23 mouse cellular contexts compared by ENCODE assay signal in genomic region chr11:53624124-53624523, GRCm38 (mm10). TPM values are rescaled to one million over a fixed set of nuclear protein-coding genes. Genes with fewer than 3 reads are reported as not detected.
"Had no signal": no experiment of that assay in that cellular context is flagged by ENCODE, and none has a peak within 500 bp of the region (broad histone marks: within the 10 kb centered on the region; RNA-seq: fewer than 3 reads in every experiment).

No protein-coding gene starts in this region.

- H3K4me1 ChIP-seq: limb, embryonic 15.5 days; lung, embryonic 15.5 days; neural tube, embryonic 15.5 days; stomach, embryonic 15.5 days had no signal

- DNase-seq: kidney, adult 18-20 months; kidney, postnatal 10 days; kidney, postnatal 4 days; lung, postnatal 4 days; midbrain, embryonic 14.5 days; right cerebral cortex, adult 18-20 months; right cerebral cortex, postnatal 25 days; thymus, adult 18-20 months; thymus, postnatal 14 days had no signal

- H3K4me3 ChIP-seq: left cerebral cortex, adult 2 months; limb, embryonic 15.5 days; liver, embryonic 15.5 days; lung, embryonic 15.5 days; midbrain, embryonic 10.5 days; myocyte; neural tube, embryonic 15.5 days; stomach, embryonic 15.5 days had no signal

- H3K36me3 ChIP-seq: limb, embryonic 15.5 days; liver, embryonic 15.5 days; lung, embryonic 15.5 days; midbrain, embryonic 10.5 days; neural tube, embryonic 15.5 days; stomach, embryonic 15.5 days had no signal

- H3K27me3 ChIP-seq: limb, embryonic 15.5 days; liver, embryonic 15.5 days; lung, embryonic 15.5 days; neural tube, embryonic 15.5 days; stomach, embryonic 15.5 days had no signal

- H3K9ac ChIP-seq: limb, embryonic 15.5 days; liver, embryonic 15.5 days; lung, embryonic 15.5 days; neural tube, embryonic 15.5 days; stomach, embryonic 15.5 days had no signal

- H3K9me3 ChIP-seq: limb, embryonic 15.5 days; liver, embryonic 15.5 days; lung, embryonic 15.5 days; midbrain, embryonic 10.5 days; neural tube, embryonic 15.5 days; stomach, embryonic 15.5 days had no signal

- H3K27ac ChIP-seq: left cerebral cortex, adult 2 months; limb, embryonic 15.5 days; liver, embryonic 15.5 days; lung, embryonic 15.5 days; midbrain, embryonic 10.5 days; neural tube, embryonic 15.5 days; stomach, embryonic 15.5 days had no signal

- H3K4me2 ChIP-seq: limb, embryonic 15.5 days; liver, embryonic 15.5 days; lung, embryonic 15.5 days; neural tube, embryonic 15.5 days; stomach, embryonic 15.5 days had no signal

RNA-seq across cellular contexts. Expression of gene Il4, which starts 5.7 kb away (rescaled TPM):
- total RNA-seq: layer of hippocampus, adult 8-10 months; layer of hippocampus, postnatal 25 days; left cerebral cortex, adult 2 months; left cerebral cortex, postnatal 14 days had no signal

RNA-seq across cellular contexts. Expression of gene Il13, which starts 10.4 kb away (rescaled TPM):
- total RNA-seq: layer of hippocampus, adult 8-10 months; layer of hippocampus, postnatal 25 days; left cerebral cortex, adult 2 months; left cerebral cortex, postnatal 14 days had no signal
- polyA plus RNA-seq: kidney, embryonic 14.5 days; limb, embryonic 11.5 days; limb, embryonic 15.5 days; liver, embryonic 15.5 days; midbrain, embryonic 10.5 days; midbrain, embryonic 14.5 days; myocyte; neural tube, embryonic 11.5 days; neural tube, embryonic 15.5 days; stomach, embryonic 15.5 days had no signal
